Mouse (Mus musculus) layer of hippocampus, adult 8-10 months (tissue): ENCODE data around the gene Cabin1. TPM values are rescaled to one million over a fixed set of nuclear protein-coding genes. Genes with fewer than 3 reads are reported as not detected.

ENCODE experiments used
- DNase-seq, 2 experiments: peaks; one replicate each; pipeline ENCODE4 v3.0.0; 2022; ENCODE audit warnings: low spot score in 2 of 2
- total RNA-seq, 4 experiments: library from RNA; stranded (reverse); gene quantifications; 2 replicates each; pipeline ENCODE4 v1.2.4; 2022

The Cabin1 gene
- total RNA-seq, 4 experiments from 2014 or later = 64.2 to 89.7 (median 67.1) TPM

DNA sequence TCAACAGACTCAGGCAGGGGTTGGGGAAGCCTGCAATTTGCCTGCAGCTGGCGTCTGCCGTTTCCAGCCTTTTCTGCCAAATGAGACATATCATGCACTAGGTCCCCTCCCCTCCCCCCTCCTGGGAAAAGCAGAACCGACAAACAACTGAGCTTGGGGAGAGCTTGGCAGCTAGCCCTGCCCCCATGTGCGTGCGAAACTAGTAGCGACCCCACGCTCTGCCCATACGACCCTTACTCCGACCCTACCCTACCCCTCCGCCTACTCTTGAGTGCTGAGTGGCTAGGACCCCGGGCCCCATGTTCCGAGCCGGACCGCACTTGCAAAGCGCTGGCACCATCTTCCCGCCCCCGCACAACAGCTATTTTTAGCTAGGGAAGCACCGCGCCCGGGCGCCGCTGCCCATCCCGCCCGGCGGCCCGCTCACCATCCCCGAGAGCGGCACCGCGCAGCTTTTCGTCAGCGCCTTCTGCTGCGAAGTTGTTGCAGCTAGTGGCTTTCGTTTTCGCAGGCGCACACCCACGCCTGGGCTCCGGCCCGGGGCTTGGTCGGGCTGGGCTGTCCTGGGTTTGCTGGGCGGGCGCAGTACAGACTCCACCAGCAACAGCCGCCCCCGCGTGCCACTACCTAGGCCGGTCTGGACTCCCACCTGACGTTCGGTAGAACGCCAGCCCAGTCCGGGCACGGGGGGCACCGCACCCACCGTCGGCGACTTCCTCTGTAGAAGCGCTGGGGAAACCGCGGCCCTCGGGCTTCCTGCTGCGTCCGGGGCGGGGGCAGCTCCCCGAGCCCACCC lies 96.8 kb downstream of the Cabin1 start:
- DNase-seq = peak; percentile 73 to 77

DNA sequence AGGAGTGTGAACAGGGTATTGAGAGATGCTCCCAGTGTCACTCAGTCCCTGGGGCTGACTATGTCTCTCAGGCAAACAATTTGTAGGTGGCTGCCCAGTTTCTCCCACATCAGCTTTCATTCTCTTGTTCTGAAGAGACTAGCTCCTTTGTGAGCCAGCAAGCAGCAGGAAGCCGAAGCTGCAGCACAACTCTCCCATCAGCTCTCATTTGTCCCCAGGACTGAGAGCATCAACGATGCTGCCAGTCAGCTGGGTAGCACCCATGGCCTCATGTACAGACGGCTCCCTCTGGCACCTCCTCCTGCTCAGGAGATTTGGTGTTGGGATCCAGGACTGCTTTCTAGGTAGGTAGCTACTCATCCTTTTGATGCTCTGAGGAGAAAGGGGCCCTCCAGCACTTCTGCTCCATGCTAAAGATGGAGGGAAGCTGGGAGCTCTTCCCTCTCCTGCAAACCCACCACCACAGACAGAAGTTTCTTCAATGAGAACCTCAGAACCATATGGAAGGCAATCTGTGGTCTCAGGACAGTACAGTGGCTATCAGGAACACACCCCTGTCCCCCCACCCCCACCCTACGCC lies 97.6 kb downstream of the Cabin1 start:
- DNase-seq = no peak

DNA sequence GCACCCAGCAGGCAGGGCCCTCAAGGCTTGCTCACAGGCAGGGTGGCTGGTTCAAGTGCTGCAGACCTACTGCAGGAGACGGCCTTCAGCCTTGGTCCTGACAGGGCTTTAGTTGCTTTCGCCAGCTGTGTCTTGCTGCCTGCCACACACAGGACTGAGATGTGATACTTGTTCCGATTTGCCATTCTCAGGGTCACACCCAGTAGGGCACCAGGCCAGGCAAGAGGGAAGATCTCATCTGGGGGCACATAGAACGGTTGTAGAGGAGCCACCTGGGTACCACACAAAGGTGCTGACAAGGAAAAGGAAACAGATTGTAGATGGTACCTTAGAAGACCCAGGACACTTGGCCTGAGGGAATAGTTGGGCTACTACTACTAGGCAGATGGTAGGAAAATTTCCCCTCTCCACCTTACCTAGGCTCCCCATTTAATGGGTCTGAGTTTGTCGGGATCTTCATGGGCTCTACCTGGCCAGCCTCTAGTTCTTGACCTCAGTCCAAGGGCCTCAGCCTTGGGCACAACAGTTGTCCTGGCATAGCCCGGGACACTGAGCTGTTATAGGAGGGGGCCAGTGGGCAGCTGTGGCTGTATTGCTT lies 99.4 kb downstream of the Cabin1 start:
- no peak for DNase-seq

DNA sequence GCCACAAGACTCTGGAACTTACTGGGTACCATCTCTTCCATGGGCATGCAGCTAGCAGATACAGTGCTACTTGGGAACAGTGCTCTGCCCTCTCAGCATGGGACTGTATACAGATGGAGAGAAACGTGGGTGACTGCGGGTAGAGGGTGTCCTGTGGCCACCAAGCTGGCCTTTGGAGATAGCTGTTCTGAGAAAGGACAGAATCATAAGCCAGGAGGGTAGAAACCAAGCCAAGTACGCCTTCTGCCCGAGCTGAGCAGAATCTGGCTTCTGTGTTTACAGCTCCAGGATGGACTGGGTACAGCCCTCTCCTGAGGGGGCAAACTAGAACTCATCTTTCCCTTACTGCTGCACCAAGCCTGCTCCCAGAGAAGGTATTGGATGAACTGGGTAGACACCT lies 101.6 kb downstream of the Cabin1 start:
- no peak for DNase-seq

DNA sequence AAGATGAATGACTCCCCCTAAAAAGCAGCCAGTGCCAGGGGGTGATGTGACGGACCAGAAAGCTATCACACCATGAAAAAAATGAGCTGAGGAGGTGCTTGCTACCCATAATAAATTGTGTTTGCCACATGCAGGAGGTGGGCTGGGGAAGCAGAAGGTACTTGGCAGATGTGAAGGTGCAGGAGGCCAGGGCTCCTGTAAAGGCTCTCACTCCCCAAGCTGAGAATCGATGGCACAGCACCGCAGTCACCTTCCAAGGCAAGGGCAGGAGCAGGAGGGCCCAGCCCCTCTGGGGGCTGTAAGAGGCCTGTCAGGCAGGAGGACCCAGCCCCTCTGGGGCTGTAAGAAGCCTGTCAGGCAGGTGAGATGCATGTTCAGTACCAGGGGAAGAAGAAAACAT lies 102.3 kb downstream of the Cabin1 start:
- DNase-seq = no peak

DNA sequence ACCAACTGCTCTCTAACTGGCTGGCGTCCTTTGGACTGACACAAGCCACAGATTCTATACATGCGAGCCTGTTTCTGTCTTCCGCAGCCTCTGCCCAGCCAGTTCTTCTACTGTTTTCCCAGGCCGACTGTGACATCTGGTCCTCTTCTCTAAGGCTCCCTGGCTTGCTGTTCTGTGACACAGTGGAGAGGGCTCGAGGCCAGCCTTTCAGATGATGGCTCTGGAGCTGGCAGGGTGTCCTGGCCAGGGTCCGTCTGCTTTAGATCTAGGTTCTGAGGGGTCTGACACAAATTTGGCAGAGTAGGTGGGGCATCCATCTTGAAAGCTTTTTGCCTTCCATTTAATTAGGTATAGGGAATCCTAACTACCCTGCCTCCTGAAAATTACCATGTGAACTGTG lies 102.8 kb downstream of the Cabin1 start:
- DNase-seq = no peak

DNA sequence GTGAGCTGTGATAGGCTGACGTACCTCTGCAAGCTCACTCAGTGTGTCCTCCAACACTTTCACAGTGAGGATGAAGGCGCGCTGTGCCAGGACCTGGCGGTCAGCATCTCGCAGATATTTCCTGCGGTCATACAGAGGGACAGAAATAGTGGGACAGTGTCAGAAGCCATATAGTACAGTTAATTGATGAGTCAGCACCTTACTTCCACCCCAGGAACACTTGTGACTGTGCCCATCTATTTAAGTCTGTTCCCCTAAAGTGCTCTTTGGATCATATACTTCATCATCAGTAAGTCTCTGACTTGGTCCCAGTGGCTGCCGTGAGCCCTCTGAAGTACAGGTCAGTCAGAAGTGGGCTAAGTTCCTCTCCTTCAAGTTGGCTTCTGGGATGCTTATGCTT lies 106.4 kb downstream of the Cabin1 start:
- no peak for DNase-seq

DNA sequence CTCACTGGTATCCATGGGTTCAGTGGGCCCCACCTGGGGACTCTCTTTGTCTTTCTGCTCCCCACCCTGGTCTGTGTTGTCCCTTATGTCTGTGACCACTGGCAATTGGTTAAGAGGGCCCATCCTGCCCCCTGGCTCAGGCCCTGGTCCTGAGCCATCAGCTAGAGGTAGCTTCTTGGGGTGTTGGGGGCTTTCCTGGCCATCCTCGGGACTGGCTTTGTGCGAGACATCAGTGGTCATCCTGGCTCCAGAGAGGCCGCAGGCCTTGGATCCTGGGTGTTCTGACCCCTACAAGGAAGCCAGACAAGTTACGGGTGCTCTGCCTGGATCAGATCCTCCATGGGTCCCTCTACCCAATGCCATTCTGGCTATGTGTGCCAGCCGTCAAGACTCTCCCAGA lies 107.0 kb downstream of the Cabin1 start:
- no peak for DNase-seq

DNA sequence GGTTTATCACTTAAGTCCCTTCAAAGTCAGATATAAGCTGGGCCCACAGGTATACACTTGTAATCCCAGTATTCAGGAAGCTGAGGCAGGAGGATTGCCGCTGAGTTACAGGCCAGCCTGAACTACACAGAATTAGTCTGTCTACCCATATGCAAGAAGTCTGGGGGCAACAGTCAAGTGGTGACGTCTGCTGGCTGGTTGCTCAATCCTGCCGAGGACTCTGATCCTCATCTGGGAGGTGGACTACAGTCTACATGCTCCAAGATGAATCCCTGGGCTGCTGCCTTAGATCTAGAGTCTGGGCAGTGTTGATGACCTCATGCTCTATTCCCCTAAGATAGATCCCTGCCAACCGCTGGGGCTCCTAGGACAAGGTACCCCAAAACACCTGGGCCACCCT lies 110.1 kb downstream of the Cabin1 start:
- DNase-seq = no peak

DNA sequence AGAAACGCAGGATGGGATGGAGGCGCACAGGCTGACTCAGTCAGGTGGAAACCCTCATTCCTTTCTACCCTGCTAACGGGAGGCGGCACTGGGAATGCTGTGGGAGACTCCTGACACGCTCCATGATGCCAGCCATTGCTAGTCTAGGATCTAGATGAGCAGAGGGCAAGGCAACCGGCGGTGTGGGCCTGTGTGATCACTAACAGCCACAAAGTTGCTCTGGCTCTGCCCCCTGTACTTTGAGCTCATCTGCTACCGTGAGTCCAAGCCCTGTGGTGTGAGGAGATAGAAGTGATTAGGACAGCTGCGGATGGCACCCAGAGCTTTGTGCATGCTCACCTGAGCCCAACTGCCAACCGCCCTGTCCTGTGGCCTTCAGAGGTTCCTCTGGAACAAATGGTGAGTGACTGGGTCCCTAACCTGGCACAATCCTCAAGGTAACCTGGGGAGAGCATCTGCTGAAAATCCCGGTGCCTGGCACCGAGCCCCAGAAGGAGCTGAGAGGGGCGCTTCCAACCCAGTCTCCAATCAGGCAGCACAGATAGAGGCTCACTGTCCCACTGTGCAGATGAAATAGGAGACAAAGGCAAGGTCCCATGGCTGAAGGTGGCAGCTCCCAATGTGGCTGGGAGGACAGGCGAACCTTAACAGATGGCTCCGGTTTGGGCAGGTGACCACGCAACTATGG lies 112.6 kb downstream of the Cabin1 start:
- DNase-seq = no peak

DNA sequence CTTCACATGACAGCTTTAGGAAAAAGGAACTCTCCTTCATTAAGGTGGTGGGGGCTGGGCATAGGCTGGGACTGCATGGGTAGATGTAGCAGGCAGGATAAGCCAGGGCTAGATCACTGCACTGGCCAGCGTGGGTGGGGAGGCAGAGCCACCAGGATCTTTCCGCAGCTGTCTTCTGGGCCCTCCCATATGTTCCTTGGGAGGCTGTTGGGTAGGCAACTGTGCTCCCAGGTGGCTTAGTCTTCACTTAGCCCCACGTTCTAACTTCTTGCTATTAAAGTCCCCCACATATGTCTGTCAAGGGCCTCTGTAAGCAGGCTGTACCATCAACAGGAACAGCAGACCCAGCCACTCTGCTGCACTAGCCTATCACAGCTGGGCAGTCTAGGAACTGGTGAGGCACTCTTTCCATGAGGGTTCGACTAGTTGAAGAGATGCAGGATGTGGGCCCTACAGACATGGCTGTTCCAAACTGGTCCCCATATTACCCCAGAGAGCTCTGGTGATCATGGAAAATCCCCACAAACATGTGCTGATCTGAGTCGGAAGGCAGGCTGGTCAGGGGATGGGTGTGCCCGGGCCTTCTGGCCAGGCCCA lies 113.7 kb downstream of the Cabin1 start:
- no peak for DNase-seq

DNA sequence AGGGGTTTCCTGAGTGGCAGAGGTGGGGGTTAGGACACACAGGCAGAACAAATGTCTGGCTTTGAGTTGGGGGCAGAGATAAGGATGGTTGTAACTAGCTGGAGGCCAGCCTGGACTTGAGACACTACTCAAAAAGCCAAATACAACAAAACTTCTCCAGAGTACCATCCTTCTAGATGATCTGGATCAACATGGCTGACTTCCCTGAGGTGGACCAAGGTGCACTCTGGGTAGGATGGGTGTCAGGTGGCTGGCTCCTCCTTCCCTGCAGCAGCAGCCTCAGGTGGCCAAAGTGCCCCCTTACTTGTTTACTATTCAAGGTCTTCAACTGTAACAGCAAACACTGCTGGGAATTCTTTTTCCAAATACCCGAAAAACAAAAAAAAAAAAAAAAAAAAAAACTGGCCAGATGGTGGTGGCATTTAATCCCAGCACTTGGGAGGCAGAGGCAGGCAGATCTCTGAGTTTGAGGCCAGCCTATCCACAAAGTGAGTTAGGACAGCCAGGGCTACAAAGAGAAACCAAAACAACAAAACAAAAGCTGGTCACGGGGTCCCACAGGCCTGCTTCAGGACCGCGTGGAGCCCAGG lies 114.6 kb downstream of the Cabin1 start:
- no peak for DNase-seq

DNA sequence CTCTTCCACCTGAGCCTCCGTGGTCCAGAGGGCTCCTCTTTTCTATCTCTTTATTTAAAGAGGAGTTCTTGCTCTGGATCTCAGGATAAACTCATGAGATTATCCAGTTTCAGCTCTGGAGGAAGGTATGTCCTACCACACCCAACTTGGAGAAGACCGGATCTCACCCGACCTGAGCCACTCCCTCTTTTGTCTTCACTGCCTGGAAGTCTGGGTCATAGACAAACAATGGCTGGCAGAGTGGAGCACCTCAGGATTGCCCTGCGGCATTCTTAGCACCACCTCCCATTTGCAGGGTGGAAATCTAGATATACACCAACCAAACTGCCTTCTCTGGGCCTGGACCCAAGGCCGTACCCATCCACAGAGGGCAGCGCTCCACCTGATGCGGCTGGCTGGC lies 115.1 kb downstream of the Cabin1 start:
- no peak for DNase-seq

DNA sequence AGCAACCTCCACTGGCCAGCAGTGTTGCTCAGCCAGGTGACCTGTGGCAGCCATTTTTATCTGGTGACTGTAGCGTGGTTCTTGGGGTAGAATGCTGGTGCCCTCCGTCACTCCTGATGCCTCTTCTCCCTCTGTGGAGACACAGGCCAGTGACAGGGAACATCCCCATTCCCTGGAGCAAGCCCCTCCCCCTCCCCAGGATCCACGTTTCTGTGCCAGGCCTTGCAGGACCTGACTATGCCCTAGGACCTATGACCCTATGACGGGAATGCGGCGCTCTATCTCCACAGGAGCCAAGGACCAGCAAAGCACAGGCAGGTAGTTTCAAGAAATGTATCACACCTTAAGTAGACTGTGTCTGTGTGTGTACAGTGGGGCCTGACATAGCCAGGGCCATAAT lies 116.0 kb downstream of the Cabin1 start:
- no peak for DNase-seq

DNA sequence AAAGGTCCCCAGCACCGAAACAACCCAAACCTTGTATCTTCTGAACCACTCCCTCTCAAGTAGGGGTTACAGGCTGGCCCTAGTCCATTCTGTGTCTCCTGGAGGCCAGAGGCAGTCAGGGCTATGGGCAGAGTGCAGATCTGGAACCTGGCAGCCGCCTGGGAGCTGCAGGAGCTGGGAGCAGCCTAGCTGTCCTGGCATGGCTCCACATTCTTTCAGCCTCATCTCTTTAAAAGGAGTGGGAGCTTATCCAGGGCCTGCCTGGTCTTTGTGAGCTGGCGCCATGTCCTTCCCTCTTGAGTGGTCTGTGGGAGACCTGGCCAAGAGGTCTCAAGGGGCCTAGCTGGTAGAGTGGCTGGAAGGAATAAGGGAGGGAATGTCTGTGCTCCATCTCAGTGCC lies 116.8 kb downstream of the Cabin1 start:
- no peak for DNase-seq

DNA sequence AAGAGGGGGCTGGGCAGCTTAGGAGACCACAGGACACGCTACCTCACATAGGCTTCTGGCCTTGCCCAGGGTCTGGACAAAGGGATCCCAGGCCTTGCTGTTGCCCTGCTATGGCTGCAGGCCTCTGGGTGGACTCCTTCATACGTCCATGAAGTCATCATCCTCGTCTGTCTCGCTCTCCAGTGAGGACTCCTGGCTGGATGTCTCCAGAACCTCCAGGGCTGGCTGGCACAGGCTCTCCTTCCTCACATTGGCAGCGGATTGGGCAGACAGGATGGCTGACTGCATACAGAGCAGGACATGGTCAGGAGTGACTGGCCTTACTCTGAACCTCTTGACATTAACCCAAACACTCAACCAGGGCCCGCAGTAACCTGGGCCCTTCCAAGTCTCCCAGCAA lies 117.7 kb downstream of the Cabin1 start:
- DNase-seq = no peak

DNA sequence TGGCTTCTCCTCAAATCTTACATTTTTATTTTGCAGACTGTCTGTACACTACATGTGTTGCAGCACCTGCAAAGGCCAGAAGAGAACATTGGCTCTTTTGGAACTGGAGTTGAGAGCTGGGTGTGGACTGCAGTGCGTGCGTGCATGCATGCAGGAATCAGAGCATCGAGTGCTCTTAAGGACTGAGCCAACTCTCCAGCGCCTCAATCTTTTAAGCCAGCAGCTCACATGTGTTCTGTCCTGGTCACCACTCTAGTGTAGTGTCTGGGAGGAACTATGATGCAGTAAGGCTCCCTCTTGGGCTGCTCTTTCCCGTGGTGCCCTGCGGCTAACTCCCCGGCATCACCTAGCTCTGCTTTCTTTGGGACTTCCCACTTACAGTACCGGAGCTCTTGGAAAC lies 118.5 kb downstream of the Cabin1 start:
- DNase-seq = no peak

DNA sequence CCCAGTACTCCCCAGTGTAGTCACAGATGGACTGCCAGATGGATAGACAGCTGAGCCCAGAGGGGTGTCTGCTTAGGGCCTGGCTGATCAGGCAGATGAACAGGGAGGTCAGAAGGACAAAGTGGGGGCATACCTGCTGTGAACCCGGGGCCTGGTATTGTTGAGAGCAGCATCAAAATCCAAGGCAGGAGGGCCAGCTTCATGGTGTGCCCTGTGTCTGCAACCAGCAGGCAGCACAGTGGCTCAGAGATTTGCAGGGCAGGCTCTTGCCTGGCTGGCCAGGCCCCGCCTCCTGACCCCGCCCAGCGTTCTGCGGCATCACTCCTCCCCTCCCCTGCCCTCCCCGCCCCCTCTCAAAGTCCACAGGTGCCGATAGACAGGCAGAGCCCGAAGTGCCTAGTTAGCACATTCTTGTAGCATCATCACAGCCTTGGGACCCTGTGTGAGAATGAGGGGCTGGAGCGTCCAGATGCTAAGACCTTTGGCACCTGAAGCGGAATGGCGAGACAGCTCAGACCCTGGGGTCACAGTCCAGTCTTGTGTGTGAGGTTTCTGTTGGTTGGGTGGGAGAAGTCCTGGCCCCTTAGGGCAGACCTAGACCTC lies 120.3 kb downstream of the Cabin1 start, which contains the start of gene Susd2:
Gene Susd2 (minus strand): TSS at position 268 of the 603 bp plus-strand sequence.
- DNase-seq = no peak

DNA sequence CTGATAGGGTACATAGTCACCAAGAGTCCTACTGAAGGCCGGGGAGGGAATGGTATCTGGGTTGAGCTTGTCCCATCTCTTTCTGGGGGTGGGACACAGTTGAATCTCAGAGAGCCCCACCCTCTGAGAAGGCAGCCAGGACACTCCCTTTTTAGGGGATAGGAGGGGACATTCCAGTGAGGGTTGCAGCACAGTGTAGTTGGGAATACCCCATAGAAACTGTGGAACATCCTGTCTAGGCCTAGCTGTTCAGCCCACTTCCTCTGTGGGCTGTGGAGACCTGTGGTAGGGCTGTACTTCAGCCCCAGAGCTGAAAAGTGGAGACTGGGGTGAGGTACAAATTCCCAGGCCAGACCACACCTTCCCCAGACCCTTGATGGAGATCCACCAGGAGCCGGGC lies 121.2 kb downstream of the Cabin1 start:
- DNase-seq = no peak

DNA sequence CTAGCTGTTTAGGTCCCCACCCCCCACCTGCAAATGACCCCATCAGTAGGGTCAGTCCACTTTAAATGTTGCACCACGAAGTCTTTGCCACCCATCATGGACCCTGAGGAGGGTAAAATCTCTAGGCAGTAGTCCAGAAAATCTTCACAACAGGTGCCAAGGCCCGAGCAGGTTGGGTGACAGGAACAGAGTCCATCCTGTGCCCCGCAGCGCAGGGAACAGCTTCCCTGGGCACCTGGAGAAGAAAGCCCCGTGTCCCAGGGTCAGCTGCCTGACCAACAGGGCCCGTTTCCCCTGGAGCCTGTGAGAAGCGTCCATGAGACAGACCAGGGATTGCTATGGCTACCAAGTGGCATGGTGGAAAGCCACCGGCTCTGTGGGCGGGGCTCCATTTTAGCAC lies 121.7 kb downstream of the Cabin1 start:
- no peak for DNase-seq

DNA sequence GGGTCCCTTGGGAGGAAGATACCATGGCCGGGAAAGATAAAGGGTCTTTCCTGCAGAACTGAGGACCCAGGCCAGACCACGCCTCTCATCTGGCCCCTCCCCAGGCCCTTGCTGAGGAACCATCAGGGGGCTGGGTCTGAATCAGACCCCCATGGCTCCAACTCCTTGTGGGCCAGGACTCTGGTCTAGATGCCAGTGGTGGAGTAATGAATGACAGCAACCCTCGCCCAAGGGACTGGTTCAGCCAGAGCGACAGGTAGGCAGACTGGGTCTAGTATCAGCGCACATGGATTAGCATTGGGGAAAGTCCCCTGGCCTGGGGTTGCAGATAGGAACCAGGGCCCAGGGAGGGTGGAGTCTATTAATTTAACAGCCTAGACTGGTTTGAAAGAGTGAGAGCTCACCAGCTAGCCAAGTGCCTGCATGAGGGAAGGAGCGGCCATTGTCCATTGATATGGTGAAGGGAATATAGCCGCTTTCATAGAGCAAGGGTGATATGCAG lies 122.4 kb downstream of the Cabin1 start:
- DNase-seq = peak in 1 of 2 experiments; percentile 1
